Mouse (Mus musculus) heart, postnatal 14 days (tissue): ENCODE data around the gene Cyb5b. TPM values are rescaled to one million over a fixed set of nuclear protein-coding genes. Genes with fewer than 3 reads are reported as not detected.
"Not testable (repeated sequence)": the region's sequence is repeated elsewhere in the genome, so short reads cannot be mapped to it uniquely, and the experiment has no call there.

Source experiments
- DNase-seq, 2 experiments: peaks; one replicate each; pipeline ENCODE4 v3.0.0; 2021 to 2022
- intact Hi-C: fragments of 180-260 bp; cut with DNase I; formaldehyde crosslinking; loops from one replicate; pipeline ENCODE4 v1.15.1; 2025
- long read RNA-seq, 2 experiments: library from polyadenylated mRNA; stranded (forward); transcript quantifications; one replicate each; pipeline ENCODE4 v2.0.0; 2021
- total RNA-seq, 2 experiments: library from RNA; stranded (reverse); gene quantifications; 2 replicates each; pipeline ENCODE4 v1.2.3; 2021

Cyb5b gene
- total RNA-seq, result 10 to 100 TPM; 35.0 to 39.5 TPM
- long read RNA-seq, experiment 1, full-length matches to known transcripts, result 75 of 93 reads
- long read RNA-seq, experiment 1, partial matches to known transcripts, result 0 of 93 reads
- long read RNA-seq, experiment 1, other reads (novel, unspliced or antisense), result 18 of 93 reads
- long read RNA-seq, experiment 2, full-length matches to known transcripts, result 80 of 90 reads
- long read RNA-seq, experiment 2, partial matches to known transcripts, result 1 of 90 reads
- long read RNA-seq, experiment 2, other reads (novel, unspliced or antisense), result 9 of 90 reads

- intact Hi-C loops, result no loop called here
- DNase-seq, result peak; percentile 91 to 97
These were observed at the start of gene Cyb5b for GRCm38 (mm10) chr8:107150404-107151157. Gene Cyb5b, plus strand, starts transcription at chr8:107150640.

DNA sequence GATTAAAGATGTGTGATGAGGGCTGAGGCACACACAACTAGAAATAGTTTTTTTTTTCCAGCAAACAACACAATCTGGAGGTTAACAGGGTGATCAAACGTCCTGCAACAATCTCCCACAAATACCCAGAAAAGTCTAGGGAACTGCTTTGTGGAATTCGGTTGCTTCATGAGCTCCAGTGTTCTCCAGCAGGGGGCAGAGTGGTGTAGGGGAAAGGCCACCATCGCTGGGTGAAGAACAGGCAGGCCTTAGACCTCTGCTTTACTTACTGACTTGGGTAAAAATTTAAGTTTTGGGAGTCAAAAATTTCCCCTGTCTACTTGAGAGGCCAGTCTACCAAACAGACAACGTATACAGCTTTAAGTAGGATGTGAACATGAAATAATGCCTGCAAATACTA lies 45.9 kb upstream of the Cyb5b start:
- DNase-seq, result peak; percentile 80 to 90
- intact Hi-C loops, result loop anchor here (5.0 kb wide), 1 partner anchor 323 kb away; the partner anchor contains the start of gene Nob1

DNA sequence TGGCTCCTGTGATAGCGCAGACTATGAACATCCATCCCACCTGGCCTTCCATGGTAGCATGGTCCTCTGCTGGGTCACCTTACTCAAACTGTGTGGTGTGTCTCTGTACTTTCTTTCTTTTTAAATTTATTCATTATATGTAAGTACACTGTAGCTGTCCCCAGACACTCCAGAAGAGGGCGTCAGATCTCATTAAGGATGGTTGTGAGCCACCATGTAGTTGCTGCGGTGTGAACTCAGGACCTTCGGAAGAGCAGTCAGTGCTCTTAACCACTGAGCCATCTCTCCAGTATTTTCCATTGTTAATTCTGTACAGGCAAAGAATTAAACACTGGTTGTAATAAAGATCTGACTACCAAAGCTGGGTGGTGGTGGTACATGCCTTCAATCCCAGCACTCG lies 42.4 kb upstream of the Cyb5b start:
- intact Hi-C loops, DNase-seq: not testable (repeated sequence)

DNA sequence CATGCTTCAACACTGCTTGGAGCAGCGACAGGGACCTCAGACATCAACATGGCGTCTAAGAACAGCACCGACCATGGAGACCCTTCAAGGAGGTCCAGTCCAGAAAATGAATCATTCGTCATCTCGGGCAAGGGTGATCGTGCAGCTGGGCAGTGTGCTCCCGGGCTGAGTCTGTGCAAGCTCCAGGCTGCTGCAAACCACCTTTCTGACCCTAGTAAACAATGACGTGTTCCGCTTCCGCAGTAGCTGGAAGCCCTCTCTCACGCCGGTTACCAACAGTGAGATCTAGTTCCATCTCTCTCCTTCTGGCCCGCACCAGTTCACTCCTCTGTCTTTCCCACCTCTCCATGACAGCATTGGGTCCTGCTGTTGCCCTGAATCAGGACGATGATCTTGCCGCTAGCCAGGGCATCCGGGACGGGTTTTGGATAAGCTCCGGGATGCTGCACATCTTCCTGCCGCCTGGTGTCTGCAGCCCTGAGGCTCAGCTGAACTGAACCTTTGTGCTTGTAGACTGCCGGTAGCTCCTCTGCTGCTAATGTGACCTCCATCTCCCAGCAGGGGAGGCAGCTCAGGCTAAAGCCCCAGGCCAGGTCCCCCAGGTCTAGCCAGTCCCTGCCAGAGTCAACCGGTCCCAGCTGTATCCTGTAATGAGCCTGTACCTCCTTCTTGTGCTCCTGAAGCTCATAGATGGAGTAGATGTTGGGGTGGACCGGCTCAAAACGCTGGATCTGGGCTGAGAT lies 41.3 kb upstream of the Cyb5b start:
- DNase-seq, result no peak
- intact Hi-C loops, result no loop called here

- DNase-seq, result no peak
- intact Hi-C loops, result no loop called here
These were observed 40.5 kb upstream of the Cyb5b start for GRCm38 (mm10) chr8:107109816-107110435.

- intact Hi-C loops, result no loop called here
- no peak for DNase-seq
These were observed 39.7 kb upstream of the Cyb5b start for GRCm38 (mm10) chr8:107110629-107111330.

DNA sequence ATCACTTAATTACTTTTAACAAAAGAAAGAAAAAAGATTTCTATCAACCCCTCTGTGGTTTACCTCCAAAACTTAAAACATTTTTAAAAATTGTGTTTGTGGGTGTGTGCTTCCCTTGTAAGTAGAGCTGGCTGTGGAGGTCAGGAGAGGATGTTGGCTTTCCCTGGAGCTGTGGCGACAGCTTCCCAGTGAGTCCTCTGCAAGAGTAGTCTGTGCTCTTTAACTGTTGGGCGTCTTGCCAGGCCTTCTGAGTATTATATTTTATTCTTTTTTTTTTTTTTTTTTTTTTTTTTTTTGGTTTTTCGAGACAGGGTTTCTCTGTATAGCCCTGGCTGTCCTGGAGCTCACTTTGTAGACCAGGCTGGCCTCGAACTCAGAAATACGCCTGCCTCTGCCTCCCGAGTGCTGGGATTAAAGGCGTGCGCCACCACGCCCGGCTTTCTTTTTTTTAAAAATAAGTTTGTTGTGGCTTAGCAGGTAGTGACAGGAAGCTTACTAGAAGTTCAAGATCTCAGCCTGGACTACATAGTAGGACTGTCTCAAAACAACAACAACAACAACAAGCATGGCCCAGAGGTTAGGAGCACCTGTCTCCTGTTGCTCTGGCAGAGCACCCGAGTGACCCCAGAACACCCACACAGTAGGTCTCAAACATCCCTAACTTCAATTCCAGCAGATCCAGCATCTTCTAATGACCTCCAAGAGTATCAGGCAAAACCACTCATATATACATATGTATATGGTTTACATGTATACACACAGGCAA lies 38.9 kb upstream of the Cyb5b start:
- intact Hi-C loops, result no loop called here

DNA sequence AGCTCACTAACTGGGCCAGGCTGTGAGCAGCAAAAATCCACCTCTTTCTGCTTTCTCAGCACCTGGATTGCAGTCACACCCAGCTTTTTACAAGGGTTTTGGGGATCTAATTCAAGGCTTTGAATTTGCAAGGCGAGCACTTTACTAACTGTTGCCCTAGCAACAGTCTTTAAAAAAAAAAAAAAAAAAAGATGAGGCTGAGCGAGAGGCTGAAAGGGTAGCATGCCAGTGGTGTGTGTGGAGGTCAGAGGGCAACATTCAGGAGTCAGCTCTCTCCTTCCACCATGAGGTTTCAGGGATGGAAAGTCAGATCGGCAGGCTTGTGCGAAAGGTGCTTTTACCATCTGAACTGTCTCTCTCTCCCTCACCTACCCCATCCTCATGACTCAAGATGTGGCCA lies 37.2 kb upstream of the Cyb5b start:
- no peak for DNase-seq
- intact Hi-C loops, result no loop called here

More for the DNA sequence above, 38.9 kb upstream of the Cyb5b start:
- DNase-seq, result peak in 1 of 2 experiments; percentile 16

DNA sequence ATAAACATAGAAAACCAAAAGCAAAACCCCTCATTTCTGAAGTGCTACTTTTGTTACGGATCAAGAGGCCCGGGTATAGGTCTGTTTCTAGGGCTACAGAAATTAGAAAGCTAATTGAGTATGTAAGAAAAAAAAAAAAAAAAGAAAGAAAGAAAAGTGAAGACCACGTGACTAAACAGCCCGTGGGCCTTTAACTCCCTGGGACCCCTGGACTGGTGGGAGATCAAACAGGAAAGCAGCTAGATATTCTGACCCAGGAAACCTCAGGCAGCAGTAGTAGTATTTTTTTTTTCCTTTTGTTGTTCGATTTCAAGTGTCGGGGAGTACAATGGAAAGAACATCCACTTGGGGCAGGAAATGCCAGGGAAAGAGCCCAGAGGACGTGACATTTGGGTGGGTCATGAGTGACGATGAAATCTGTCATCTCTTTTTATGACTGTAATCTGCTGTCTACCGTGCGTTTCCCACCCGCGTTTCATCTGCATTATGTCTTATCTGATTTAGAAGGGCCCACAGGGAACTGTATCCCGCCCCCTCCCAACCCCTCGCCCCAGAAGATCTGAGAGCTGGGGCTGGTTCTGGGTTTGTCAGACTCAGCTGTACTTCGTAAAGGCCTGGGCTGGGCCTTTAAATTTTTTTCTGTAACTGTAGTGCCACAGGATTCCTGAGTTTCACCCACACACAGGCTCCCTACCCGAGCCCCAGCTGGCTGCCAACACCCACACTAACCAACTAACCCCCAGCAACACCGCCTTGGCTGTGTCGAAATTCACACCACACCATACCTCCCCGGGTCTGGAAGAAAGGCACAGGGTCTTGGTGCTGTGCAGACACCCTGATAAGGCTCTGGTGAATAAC lies 36.1 kb upstream of the Cyb5b start:
- DNase-seq, result no peak
- intact Hi-C loops, result loop anchor here (5.0 kb wide), 2 partner anchors 58 to 88 kb away; no protein-coding TSS in a partner anchor

GRCm38 (mm10) chr8:107115008-107115320 lies 35.5 kb upstream of the Cyb5b start:
- DNase-seq, result no peak
- intact Hi-C loops, result loop anchor here (5.0 kb wide), 2 partner anchors 57 to 87 kb away; no protein-coding TSS in a partner anchor

GRCm38 (mm10) chr8:107116023-107116422 lies 34.4 kb upstream of the Cyb5b start:
- intact Hi-C loops, result loop anchor here (1.0 to 5.0 kb wide), 3 partner anchors 56 to 208 kb away; no protein-coding TSS in a partner anchor
- peak; percentile 81 to 88 for DNase-seq

- no peak for DNase-seq
- intact Hi-C loops, result loop anchor here (5.0 kb wide), 2 partner anchors 55 to 85 kb away; no protein-coding TSS in a partner anchor
These were observed 33.4 kb upstream of the Cyb5b start for GRCm38 (mm10) chr8:107117019-107117418.

GRCm38 (mm10) chr8:107118803-107119233 lies 31.6 kb upstream of the Cyb5b start:
- intact Hi-C loops, result loop anchor here (5.0 kb wide), 2 partner anchors 53 to 83 kb away; no protein-coding TSS in a partner anchor
- DNase-seq, result no peak

GRCm38 (mm10) chr8:107119412-107119811 lies 31.0 kb upstream of the Cyb5b start:
- intact Hi-C loops, result loop anchor here (5.0 kb wide), 2 partner anchors 53 to 83 kb away; no protein-coding TSS in a partner anchor
- no peak for DNase-seq

- intact Hi-C loops, result no loop called here
- no peak for DNase-seq
These were observed 29.6 kb upstream of the Cyb5b start for GRCm38 (mm10) chr8:107120806-107121205.

DNA sequence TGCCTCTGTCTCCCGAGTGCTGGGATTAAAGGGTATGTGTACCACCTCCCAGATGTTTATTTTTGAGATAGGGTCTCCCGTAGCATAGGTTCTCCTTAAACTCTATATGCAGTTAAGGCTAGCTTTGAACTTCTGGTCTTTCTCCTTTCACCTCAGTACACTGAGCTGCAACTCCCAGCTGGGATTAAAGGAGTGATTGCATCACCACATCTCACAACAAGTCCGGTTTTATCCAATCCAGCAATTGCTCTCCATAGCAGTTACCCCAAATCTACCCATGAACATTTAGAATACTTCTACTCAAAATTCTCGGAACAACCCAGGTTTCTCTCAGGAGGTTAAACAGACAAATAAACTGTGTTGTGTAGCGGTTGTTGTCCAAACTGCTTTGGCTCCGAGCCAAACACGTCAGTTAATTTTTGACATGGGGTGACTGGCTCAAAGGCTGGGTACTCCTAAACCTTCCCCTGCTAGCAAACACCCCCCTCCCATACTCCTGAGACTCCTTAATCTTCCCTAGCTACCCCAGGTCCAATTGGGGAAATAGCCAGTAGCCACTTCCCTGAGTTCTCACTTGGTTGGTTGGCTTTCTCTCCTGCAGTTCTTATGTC lies 28.7 kb upstream of the Cyb5b start:
- intact Hi-C loops, result no loop called here
- DNase-seq, result no peak

GRCm38 (mm10) chr8:107123063-107123614 lies 27.3 kb upstream of the Cyb5b start:
- no peak for DNase-seq
- intact Hi-C loops, result no loop called here
